Mouse (Mus musculus): Measurements from ENCODE around the gene Zbtb49.

- TF ChIP-seq GATA1 (IDR thresholded peaks at IDR 0.05; ENCODE audit: borderline replicate concordance, low read length) (no peak), FLI1 (IDR thresholded peaks at IDR 0.05; ENCODE audit: low read length) (no peak)
These were observed 21.7 kb upstream of the Zbtb49 start for GRCm38 (mm10) chr5:38241966-38242365.
